Mouse (Mus musculus): ENCODE results near the gene Ccnl2. TPM values are rescaled to one million over a fixed set of nuclear protein-coding genes. Genes with fewer than 3 reads are reported as not detected.
A peak's percentile ranks its signal among the peaks of the same experiment; 100 is the strongest.

Gene Ccnl2
- total RNA-seq, 2 experiments from 2014 or later: 31.0 to 34.0 TPM

- intact Hi-C loops (cut with DNase I): no loop called here
- DNase-seq: no peak
Observed at GRCm38 (mm10) chr4:155856071-155856470, 43.8 kb downstream of the Ccnl2 start.

DNA sequence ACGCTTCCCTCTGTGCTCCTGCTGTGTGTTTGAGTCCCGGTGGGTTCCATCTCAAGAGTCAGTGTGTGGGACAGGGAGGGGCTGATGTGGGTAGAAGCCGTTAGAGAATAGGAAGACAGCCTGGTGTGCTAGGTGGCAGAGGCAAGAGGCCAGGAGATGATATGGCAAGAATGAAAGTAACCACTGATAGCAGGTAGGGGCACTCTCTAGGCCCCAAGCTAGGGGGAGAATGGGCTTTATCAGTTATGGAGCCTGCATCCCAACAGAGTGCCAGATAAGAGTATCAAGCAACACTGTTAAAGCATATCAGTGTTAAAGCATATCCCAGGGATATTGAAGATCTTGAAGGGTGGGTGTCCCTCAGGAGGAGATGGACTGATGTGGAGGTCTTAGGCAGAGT is 44.6 kb downstream of the Ccnl2 start:
- DNase-seq: no peak
- intact Hi-C loops (cut with DNase I): no loop called here

DNA sequence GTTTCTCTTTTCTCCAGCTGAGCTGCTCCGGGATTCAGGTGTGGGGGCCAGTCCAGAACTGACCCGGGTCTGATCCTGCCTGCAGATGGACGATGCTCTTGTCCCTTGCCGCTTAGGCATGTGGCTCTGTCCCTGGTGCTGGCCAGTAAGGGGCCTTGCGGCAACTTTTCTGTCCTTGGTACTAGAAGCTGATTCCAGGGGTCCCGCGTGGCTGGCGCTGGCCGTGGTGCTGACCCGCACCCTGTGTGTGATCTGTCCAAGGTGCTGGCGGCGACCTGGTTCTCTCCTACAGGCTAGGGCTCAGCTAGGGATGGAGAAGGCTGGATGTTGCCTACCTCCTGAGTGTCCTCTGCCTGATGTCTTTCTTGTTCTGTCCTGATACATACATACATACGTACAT is 47.0 kb downstream of the Ccnl2 start:
- intact Hi-C loops (cut with DNase I): no loop called here
- peak in 1 of 2 experiments; percentile 56 for DNase-seq

DNA sequence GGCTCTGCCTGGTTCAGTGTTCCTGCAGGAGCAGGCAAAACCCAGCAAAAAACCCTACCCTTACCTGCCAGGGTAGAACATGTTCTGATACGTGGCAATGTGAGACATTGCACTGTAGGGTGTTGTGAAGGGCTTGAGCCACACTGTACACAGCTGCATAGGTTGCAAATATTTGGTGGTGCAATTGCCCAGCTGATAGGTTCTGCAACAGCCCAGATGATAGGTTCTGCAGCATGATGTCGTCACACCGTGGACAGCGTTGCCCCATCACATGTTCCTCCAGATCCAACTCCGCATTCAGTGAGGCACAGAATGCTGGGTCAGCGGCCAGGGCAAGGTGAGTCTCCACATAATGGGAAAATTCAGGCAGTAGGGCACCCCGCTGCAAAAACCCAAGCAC is 49.5 kb downstream of the Ccnl2 start:
- DNase-seq: no peak
- intact Hi-C loops (cut with DNase I): no loop called here

DNA sequence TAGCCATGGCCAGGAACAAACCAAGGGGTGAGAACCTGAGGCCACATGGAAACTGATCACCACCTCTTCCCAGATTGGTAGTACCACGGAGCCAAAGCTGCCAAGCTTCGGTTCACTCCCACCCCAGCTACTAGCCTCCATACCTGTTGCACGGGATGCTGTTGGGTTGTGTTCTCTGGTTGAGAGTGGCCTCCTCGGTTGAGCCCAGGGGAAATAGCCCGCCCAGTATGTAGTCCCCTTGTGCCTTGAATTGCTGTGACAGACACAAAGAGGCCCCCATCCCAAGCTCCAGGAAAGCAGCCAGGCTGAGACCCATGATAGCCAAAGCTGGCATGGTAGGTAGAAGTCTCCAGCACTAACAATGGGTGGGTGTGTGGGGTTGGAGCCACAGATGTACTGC is 50.7 kb downstream of the Ccnl2 start, which contains the start of gene Tas1r3:
Gene Tas1r3 (minus strand): TSS at position 362 of the 400 bp plus-strand sequence.
- intact Hi-C loops (cut with DNase I): no loop called here
- no peak for DNase-seq

GRCm38 (mm10) chr4:155868614-155869298 is 56.5 kb downstream of the Ccnl2 start:
- peak in 1 of 2 experiments; percentile 30 for DNase-seq
- intact Hi-C loops (cut with DNase I): loop anchor here (1.0 kb wide), 1 partner anchor 75 kb away; the partner anchor contains the start of gene Ube2j2

- intact Hi-C loops (cut with DNase I): no loop called here
- peak; percentile 96 for DNase-seq
Observed at GRCm38 (mm10) chr4:155869317-155870033, 57.2 kb downstream of the Ccnl2 start, which contains the start of the genes Cptp and Ints11. Cptp (minus strand) TSS chr4:155869440. Ints11 (plus strand) TSS chr4:155869546.

- intact Hi-C loops (cut with DNase I): loop anchor here (1.0 kb wide), 1 partner anchor 20 kb away; the partner anchor contains the start of genes Acap3 and Pusl1
Observed at GRCm38 (mm10) chr4:155871404-155871803, 59.1 kb downstream of the Ccnl2 start.

More at GRCm38 (mm10) chr4:155871404-155871803, 59.1 kb downstream of the Ccnl2 start:
- no peak for DNase-seq

Small RNAs within 50 kb of the gene (microRNA-seq; reads per million reads assigned to microRNA genes)
- 0 reads per million in 2 experiments for gene Gm27743 (ENCODE audit: borderline number of aligned reads in 2 of 2)

Other genes with a start within 250 kb of the Ccnl2 start
- 1 to 10 TPM; 6.7 to 8.1 TPM for gene Slc35e2, start 211.1 kb upstream of the Ccnl2 start, total RNA-seq (2021)
- 10 to 100 TPM; 32.1 to 34.2 TPM for gene Cdk11b, start 187.6 kb upstream of the Ccnl2 start, total RNA-seq (2021)
- not detected for gene Gm10563, start 167.1 kb upstream of the Ccnl2 start, total RNA-seq (2021)
- 10 to 100 TPM in 1 of 2 experiments, 1 to 10 TPM in 1; 9.3 to 10.5 TPM for gene Mmp23, start 159.1 kb upstream of the Ccnl2 start, total RNA-seq (2021)
- 10 to 100 TPM; 25.3 to 29.9 TPM for gene Mib2, start 143.3 kb upstream of the Ccnl2 start, total RNA-seq (2021)
- gene Fndc10, start 118.1 kb upstream of the Ccnl2 start, total RNA-seq (2021): 1 to 10 TPM; 1.2 to 1.6 TPM
- gene Ssu72, start 107.7 kb upstream of the Ccnl2 start, total RNA-seq (2021): 10 to 100 TPM; 43.5 to 45.6 TPM
- under 1 TPM; 0.19 to 0.42 TPM for gene Tmem240, start 77.7 kb upstream of the Ccnl2 start, total RNA-seq (2021)
- gene Atad3a, start 51.4 kb upstream of the Ccnl2 start, total RNA-seq (2021): 10 to 100 TPM; 45.1 to 45.9 TPM
- 1 to 10 TPM; 6.6 to 7.9 TPM for gene Vwa1, start 37.8 kb upstream of the Ccnl2 start, total RNA-seq (2021)
- 1 to 10 TPM in 1 of 2 experiments, under 1 TPM in 1; 0.64 to 1.3 TPM for gene Tmem88b, start 26.6 kb upstream of the Ccnl2 start, total RNA-seq (2021)
- not detected for gene Ankrd65, start 22.1 kb upstream of the Ccnl2 start, total RNA-seq (2021)
- 10 to 100 TPM; 77.8 to 81.1 TPM for gene Mrpl20, start 9.6 kb upstream of the Ccnl2 start, total RNA-seq (2021)
- 100 to 1,000 TPM; 114 to 116 TPM for gene Aurkaip1, start 18.8 kb downstream of the Ccnl2 start, total RNA-seq (2021)
- gene Mxra8, start 27.2 kb downstream of the Ccnl2 start, total RNA-seq (2021): 10 to 100 TPM; 27.4 to 33.7 TPM
- gene Dvl1, start 34.9 kb downstream of the Ccnl2 start, total RNA-seq (2021): 10 to 100 TPM; 46.2 to 54.2 TPM
- gene Tas1r3, start 50.9 kb downstream of the Ccnl2 start, total RNA-seq (2021): under 1 TPM; 0.27 to 0.28 TPM
- gene Cptp, start 57.0 kb downstream of the Ccnl2 start, total RNA-seq (2021): 10 to 100 TPM in 1 of 2 experiments, 1 to 10 TPM in 1; 9.5 to 11.7 TPM
- gene Ints11, start 57.1 kb downstream of the Ccnl2 start, total RNA-seq (2021): 10 to 100 TPM; 15.7 to 18.8 TPM
- gene Pusl1, start 79.3 kb downstream of the Ccnl2 start, total RNA-seq (2021): 10 to 100 TPM; 12.7 to 13.1 TPM
- gene Acap3, start 79.3 kb downstream of the Ccnl2 start, total RNA-seq (2021): 10 to 100 TPM; 12.0 to 12.2 TPM
- gene Ube2j2, start 131.3 kb downstream of the Ccnl2 start, total RNA-seq (2021): 10 to 100 TPM; 49.4 to 56.0 TPM
- 10 to 100 TPM; 15.6 to 16.0 TPM for gene C1qtnf12, start 149.8 kb downstream of the Ccnl2 start, total RNA-seq (2021)
- gene B3galt6, start 180.2 kb downstream of the Ccnl2 start, total RNA-seq (2021): 1 to 10 TPM; 2.2 to 2.4 TPM
- 10 to 100 TPM; 77.9 to 89.1 TPM for gene Sdf4, start 180.4 kb downstream of the Ccnl2 start, total RNA-seq (2021)
- gene Tnfrsf4, start 201.4 kb downstream of the Ccnl2 start, total RNA-seq (2021): under 1 TPM; 0.27 to 0.39 TPM
- not detected for gene Tnfrsf18, start 213.7 kb downstream of the Ccnl2 start, total RNA-seq (2021)
- not detected for gene Ttll10, start 246.9 kb downstream of the Ccnl2 start, total RNA-seq (2021)